Mouse (Mus musculus) heart, postnatal 10 days (tissue): ENCODE results near the gene Carnmt1. TPM values are rescaled to one million over a fixed set of nuclear protein-coding genes. Genes with fewer than 3 reads are reported as not detected.

Experiments
- DNase-seq, 2 experiments: peaks; one replicate each; pipeline ENCODE4 v3.0.0; 2021
- intact Hi-C: fragments of 180-260 bp; cut with DNase I; formaldehyde crosslinking; loops from one replicate; pipeline ENCODE4 v1.15.1; 2025
- total RNA-seq, 2 experiments: library from RNA; stranded (reverse); gene quantifications; 2 replicates each; pipeline ENCODE4 v1.2.3; 2021

Carnmt1 gene
- 10 to 100 TPM; 21.1 to 23.2 TPM for total RNA-seq

DNA sequence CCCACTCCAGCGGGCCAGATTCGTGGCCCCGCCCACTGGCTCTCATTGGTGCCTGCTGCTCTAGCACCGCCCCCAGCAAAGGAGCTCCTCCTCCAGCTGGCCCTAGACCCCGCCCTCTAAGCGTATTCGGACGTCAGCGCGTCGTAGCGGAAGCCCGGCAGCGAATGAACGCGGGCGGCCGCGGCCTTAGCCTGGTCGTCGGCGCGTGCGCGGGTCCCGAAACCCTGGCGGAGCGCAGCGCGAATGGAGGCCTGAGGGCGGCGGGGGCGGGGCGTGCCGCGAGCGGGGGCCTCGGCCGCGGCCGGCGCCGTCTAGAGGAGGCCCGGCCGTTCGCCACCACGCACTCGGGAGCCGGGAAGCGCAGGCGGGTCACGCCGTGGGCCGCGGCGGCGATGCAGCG, at the start of gene Carnmt1:
TSS of gene Carnmt1 (plus strand) at position 157 of the 400 bp plus-strand sequence.
- intact Hi-C loops = loop anchor here (5.0 kb wide), 2 partner anchors 33 to 42 kb away; partner anchors contain the start of gene D030056L22Rik
- DNase-seq = peak; percentile 99

DNA sequence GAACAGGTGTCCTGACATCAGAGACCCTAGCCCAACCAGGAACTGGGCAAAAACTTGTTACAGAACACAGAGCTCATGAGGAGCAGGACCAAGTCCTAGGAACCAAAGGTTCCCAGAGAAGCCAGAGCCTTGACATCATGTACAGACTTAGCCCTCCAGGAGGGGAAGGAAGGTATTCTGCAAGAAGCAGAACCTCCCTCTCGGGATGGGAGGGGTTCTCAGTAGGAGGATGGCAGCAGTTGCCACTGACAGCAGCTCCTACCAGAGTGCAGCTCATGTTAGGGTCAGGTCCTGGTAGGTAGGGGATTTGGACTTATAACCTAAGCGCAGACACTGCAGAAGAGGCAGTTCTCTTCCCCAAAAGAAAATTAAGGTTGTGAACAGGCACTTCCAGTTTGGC, 46.7 kb upstream of the Carnmt1 start:
- intact Hi-C loops = loop anchor here (10.0 kb wide), 1 partner anchor 1229 kb away; the partner anchor contains the start of gene Rfk
- no peak for DNase-seq

DNA sequence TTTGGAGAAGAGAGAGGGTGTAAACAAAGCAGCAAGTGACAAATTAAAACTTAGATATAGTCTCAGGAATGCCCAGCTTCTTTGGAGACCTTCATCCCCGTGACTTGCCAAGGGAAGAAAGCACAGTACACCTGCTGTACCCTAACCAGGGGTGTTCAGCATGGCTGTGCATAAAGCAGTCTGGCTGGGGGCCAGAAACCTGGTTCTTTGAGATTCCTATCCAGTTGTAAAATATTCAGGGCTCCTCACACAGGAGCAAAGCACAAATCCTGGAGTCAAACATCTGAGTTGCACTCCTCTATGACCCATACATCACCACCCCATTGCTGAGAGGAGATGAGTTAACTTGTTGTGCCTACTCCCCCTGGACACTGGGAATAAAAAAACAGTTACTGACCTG, 41.0 kb upstream of the Carnmt1 start:
- DNase-seq = no peak
- intact Hi-C loops = loop anchor here (10.0 kb wide), 1 partner anchor 1235 kb away; the partner anchor contains the start of gene Rfk

DNA sequence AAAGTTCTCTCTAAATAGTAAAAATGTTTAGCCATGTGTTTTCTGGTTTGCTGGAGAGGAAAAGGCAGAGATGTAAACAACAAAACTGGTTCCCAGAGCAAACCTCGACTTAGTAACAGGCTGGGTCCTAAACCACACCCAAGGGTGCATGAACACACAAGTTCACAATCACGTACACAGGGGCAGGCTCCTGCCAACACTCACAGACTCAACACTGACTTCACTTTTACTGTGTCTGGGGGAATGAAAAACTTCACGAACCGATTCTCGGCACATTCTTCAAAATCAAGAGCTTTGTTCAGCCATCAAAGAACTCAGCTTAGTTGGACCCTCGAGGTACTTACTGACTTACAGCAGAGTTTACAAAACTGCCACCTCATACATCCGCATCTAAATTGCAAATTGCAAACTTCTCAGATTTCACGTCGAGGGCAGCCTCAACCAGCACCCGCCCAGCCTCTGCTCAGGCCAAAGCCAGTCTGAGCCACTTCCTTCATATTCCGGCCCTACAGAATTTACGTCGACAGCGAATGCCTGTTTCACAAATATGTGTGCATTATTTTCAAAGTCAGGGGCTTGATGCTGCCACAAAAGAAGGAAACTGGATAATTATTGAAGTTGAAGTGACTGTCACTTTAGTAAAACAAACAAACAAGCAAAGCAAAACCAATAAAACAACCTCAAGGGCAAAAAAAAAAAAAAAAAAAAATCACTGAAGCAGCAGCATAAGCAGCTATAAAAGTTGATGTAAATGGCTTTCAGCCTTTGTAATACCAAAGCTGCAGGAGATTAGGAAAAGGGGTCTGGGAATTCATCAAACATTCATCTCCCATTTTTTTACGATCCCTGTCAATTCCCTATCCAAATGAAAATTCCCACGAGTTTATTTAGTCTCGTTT, 40.1 kb upstream of the Carnmt1 start:
- intact Hi-C loops = loop anchor here (5.0 kb wide), 1 partner anchor 82 kb away; the partner anchor contains the start of gene D030056L22Rik
- peak; percentile 46 to 52 for DNase-seq

DNA sequence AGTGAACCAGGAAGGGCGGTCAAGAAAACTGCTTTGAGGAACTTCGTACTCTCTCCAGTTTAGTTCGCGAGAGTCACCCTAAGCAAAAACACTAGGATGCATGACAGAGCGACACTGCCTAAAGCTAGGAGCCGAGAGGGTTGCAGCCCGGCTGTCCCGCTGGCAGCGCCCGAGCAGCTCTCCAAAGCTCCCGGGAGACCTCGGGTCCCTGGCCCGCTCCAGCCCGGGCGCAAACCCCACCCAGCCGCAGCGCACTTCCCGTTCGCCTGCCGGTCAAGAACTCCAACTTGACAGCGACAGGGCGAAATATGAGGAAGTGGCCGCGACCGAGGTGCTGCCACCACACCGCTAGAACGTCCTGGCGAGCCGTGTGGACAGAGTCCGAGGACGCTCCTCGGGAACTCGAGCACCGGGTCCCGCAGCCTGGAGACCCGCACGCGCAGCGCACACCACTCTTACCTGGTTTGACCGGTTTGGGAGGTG, 39.4 kb upstream of the Carnmt1 start:
- intact Hi-C loops = loop anchor here (5.0 kb wide), 1 partner anchor 81 kb away; the partner anchor contains the start of gene D030056L22Rik
- peak; percentile 80 to 82 for DNase-seq

DNA sequence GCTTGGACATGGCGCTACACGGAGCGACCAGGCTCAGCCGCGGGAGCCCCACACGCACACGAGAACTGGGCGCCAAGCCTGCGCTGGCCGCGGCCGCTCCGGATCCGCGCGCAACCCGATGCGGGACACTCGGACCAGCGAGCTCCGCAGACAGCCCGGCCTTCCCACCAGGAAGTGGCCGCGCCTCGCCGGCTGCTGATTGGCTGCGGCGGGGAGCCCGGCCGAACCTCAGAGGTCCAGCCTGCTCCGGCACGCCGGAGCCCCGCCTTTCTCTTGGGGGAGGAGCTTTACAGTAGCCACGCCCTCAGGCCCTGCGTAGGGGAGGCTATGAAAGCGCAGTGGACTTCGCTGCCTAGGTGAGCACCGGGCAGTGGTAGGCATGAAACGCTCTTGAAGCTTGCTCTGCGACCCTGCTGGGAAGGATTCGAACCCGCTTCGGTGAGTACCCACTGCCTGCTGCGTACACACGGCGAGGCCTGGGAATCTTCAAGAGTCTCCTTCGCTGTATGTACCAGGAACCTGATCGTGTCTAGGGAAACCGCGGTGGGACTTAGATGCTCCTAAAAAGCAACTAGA, 38.8 kb upstream of the Carnmt1 start, which contains the start of the genes Ostf1 and Nmrk1:
TSS of gene Ostf1 (minus strand) at position 180 of the 576 bp plus-strand sequence.
TSS of gene Nmrk1 (plus strand) at position 307 of the 576 bp plus-strand sequence.
- DNase-seq = peak; percentile 98
- intact Hi-C loops = loop anchor here (5.0 kb wide), 1 partner anchor 81 kb away; the partner anchor contains the start of gene D030056L22Rik

DNA sequence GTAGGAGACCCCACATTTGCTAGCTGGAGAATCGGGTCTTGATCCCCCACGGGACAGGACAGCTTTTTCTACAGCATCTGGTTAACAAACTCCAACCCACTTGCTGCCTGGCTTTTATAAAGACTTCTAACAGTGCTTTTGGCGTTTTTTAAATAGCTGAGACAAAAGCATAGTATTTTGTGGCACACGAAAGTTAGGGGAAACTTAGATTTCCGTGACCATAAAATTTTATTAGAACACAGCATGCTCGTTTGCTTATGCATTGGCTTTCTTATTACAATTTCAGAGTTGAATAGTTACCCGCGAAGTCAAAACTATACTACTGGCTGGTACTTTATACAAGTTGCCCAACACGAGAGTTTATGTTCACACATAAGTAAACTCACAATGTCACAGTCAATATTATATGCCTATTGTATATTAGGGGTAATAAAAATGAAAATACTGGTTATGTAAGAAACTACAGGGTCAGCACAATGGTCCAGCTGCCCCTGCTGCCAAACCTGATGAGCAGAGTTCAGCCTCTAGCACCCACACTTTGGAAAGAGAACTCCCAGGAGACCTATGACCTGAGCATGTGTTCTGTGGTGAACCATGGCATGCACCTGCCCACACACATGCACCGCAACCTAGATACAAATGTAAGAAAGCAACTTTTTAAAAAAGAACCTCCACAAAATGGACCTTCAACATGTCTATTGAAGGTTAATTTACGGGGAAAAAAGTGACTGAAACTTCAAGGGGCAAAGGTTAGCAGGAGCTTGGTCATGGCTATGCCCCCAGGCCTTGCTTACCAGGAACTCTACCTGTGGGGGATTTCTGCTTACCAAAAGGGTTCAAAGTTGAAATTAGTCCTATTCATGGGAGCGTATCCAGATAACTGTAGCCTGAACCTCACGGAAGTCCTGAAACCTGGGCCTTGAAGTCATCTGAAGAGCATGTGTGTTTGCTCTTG, 38.1 kb upstream of the Carnmt1 start:
- no peak for DNase-seq
- intact Hi-C loops = loop anchor here (5.0 kb wide), 1 partner anchor 80 kb away; the partner anchor contains the start of gene D030056L22Rik

DNA sequence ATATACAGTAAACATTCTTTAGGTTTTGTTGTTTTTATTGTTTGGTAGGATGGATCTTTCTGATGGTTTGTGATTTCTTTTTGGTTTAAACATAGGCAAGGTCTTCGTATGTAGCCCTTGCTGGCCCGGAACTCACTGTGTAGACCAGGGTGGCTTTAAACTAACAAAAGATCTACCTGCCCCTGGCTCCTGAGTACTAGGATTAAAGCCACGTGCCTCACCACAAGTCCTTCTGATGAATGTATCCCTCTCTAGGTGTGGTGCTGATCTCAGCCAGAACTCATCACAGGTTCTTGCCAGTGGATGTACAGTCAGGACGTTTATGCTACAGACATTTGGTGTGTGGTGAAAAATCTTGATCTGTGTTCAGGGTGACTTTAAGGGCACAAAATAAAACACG, 32.6 kb upstream of the Carnmt1 start:
- intact Hi-C loops = loop anchor here (5.0 kb wide), 1 partner anchor 34 kb away; the partner anchor contains the start of gene Carnmt1
- no peak for DNase-seq

DNA sequence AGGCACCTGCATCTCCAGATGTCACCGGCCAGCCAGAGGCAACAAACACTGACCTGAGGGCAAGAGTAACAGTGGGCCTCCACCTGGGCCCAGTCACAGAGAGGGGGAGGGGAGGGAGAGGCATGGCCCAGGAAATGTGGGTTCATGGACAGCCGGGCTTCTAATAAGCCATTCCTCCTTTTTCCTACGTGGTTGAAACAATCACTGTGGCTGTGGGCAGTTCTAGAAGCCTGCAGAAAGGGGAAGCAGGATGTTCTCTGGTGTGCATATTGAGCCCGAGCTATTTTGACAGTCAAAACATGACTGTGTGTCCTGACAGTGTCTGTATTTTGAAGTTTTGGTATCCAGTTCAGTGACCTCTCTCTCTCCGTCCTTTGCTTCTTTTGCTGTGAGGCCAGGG, 31.6 kb upstream of the Carnmt1 start:
- no peak for DNase-seq
- intact Hi-C loops = loop anchor here (5.0 kb wide), 1 partner anchor 33 kb away; the partner anchor contains the start of gene Carnmt1

DNA sequence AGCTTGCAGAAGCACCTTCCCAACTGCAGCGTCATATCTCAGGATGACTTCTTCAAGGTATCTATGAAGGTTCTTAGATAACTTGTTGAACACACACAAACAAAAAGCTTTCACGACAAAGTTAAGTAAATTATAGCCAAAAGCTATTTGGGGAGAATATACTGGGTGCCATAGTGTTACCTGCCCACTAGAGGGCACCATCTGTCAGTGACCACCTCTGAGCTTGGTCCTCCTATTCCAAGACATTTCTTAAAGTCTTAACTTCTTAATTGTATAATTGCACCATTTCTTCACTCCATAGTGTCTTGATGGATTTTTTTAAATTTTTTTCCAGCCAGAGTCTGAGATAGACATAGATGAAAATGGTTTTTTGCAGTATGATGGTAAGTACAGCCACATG, 31.0 kb upstream of the Carnmt1 start:
- intact Hi-C loops = loop anchor here (5.0 kb wide), 1 partner anchor 33 kb away; the partner anchor contains the start of gene Carnmt1
- DNase-seq = no peak

DNA sequence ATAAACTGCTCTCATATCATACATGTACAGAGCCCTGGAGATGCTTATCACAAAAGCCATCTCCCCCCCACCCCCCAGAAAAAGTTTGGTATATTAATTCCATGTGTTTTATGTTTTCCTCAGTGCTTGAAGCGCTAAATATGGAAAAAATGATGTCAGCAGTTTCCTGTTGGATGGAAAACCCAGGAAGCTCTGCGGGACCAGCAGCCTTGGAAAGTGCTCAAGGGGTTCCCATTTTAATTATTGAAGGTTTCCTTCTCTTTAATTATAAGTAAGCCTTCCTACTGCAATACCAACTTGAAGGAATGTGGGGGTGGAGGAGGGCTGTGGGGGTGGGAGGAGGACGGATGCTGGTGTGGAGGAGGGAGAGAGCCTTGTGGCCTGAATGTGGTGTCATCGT, 29.6 kb upstream of the Carnmt1 start:
- intact Hi-C loops = no loop called here
- no peak for DNase-seq

DNA sequence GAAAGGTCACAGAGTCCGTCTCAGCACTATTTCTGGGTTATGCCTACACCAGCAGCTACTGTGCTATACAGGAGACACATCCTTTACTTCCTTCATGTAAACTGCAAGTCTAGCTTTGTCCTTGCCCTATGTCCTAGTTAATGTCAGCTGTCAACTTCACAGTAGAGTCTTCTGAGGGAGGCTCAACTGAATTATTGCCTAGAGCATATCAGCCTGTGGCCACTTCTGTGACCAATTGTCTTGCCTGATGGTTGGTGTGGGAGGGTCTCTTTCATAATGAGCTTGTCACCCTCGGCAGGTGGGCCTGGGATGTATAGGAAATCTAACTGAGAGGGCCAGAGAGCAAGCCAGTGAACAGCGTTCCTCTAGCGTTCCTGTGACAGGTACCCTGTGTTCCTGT, 27.2 kb upstream of the Carnmt1 start:
- intact Hi-C loops = no loop called here

DNA sequence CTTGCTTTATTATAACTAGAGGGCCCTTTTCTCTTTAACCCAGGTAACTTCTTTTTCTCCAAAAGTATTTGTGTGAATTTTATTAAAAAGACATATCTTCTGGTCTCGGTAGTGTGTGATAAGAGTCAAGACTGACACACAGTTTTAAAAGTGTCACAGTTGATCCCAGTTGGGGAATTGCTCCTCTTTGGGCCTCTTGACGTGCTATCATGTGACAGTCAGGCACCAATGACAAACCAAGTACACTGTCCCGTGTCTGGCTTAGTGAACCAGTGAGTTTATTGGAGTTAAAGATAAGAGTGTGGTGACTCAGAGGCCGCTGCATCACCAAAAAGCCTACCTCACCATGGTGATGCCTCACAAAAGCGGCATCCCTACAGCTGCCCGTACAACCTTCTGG, 26.5 kb upstream of the Carnmt1 start:
- no peak for DNase-seq
- intact Hi-C loops = no loop called here

More for the DNA sequence above, 27.2 kb upstream of the Carnmt1 start:
- no peak for DNase-seq

DNA sequence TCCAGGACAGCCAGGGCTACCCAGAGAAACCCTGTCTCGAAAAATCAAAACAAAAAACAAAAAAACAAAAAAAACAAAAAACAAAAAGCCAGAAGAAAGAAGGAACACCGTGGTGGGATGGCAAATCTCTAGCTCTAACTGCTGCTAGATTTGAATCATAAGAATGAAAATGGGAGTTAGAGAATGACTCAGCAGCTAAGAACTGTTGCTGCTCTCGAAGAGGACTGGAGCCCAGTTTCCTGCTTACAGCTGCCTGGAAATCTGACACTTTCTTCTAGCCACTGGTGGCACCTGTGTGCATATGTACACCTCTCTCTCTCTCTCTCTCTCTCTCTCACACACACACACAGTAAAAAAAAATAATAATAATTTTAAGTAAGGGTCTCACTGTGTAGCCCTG, 24.2 kb upstream of the Carnmt1 start:
- intact Hi-C loops = no loop called here
- DNase-seq = no peak

DNA sequence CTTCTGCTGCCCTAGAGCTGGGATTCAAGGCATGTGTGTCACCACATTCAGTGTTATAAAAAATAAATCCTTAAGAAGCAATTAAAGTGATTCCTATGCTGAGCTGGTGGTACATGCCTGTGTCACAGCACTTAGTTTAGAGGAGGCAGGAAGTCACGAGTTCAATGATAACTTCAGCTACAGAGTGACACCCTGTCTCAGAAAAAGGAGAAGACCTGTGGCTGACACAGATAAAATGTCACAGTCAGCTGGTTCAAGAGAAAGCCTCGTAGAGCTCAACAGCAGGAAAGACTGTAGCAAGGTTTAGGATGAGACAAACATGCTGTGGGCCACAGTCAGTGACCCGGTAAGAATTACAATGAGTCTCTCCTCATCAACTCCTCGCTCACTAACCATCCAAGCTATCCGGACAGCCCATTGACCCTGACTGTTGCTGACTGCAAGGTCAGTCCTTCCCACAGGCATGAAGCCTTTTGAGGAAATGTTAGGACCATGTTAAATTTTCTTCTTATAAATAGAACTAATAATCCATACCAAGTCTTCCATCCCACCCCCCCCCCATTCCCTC, 23.6 kb upstream of the Carnmt1 start:
- DNase-seq = no peak
- intact Hi-C loops = no loop called here

DNA sequence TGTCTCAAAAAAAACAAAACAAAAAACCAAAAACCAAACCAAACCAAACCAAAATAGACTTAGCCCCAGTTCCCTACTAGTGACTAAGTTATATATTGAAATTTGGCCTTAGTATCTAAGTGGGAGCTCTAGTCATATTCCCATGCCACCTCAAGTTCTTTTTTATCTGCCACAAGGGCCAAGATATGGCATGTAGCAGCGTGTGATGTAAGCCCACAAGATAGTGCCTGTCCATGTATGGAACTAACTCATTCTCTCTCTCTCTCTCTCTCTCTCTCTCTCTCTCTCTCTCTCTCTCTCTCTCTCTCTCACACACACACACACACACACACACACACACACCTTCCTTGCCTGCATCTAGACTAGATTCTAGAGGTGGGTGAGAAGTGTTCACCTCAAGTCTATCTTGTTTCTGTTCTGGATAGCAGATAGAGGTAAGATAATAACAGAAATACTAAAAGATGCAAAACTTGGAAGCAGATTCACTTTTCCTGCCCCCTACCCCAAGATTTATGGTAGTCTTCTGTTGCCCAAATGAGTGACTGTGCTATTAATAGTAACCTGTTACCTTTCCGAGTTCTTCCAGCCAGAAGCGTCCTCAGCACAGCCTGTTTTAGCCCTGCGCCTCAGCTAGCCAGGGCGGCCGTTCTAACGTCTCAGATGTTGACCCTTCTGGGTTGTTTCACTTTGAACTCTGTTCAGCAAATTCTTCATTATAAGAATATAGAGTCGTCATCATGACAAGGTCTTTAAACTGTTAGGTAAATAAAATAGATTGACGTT, 22.6 kb upstream of the Carnmt1 start:
- peak; percentile 38 to 51 for DNase-seq
- intact Hi-C loops = no loop called here

DNA sequence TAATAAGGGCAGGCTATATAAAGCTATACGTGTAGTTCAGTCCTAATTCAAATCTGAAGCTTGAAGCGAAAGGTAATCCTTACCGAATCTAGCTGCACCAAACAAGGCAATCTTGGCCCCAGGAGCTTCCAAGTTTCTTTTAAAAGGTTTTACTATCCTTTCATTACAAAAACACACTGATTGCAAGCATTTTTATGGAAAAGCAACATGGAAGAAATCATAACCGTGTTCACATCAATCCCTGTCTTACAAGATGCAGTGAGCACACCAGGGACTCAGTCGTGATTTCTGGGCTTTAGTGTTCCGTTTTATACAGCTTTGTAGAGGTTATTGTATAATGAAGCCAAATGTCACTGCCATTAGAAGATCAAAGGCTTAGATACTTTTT, 22.0 kb upstream of the Carnmt1 start:
- intact Hi-C loops = no loop called here
- no peak for DNase-seq

DNA sequence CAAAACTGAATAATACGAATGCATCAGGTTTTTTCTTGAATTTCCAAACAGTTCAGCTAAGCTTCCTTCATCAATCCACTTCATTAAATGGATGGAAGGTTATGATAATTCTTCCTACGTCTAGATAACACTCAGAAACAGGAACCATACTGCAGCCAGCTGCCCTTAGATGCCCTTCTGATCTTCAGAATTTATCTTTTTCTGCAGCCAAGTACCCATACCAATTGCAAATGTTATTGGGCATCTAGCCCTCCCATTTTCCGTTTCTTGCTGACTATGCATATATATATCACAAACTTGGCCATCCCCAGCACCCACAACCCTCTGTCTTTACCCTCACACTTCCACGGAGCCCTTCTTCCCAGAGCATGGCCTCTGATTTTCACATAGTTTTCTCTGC, 20.6 kb upstream of the Carnmt1 start:
- intact Hi-C loops = no loop called here
- DNase-seq = no peak

DNA sequence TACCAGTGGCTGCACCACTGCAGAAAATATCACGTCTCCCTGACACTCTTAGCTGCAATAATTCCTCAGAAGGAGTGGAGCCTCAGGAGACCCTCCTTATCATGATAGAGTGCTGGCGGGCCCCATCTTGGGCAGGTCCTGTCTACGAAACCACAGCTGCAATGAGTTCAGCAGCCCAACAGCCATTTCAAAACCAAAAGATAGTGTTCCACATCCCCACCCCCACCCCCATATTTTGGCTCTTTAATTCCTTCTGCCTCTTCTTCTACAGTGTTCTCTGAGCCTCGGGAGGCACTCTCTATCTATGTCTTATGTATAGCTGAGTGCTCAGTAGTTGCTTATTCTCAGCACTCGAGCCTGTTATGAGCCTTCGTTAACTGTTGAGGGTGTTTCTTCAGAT, 20.1 kb upstream of the Carnmt1 start:
- no peak for DNase-seq
- intact Hi-C loops = no loop called here
